Mouse (Mus musculus) mesoderm, embryonic 11.5 days (tissue): ENCODE data around the gene 4930579F01Rik.

Experiments
- DNase-seq: peaks from one replicate; pipeline ENCODE4 v3.0.0-alpha.2; 2012; ENCODE audit warnings: low read depth, low spot score

The 4930579F01Rik gene

DNA sequence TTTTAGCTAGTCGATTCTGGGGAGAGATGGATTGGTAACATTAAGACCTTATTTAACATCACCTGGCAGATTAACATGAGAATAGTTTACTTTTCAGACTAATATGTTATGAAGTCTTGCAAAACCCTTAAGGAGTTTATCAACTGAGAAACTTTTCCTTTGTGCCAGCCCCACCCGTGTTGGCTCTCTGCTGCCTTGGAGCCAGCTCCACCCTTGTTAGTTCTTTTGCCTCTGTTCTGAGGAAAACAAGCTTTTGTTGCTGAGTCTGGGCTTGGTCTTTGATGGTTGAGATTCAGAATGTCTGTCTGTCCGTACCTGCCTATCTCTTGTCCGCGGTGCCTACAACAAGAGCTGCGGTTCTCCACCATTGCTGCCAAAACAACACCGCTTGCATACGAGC lies 22.5 kb upstream of the 4930579F01Rik start:
- DNase-seq: no peak

DNA sequence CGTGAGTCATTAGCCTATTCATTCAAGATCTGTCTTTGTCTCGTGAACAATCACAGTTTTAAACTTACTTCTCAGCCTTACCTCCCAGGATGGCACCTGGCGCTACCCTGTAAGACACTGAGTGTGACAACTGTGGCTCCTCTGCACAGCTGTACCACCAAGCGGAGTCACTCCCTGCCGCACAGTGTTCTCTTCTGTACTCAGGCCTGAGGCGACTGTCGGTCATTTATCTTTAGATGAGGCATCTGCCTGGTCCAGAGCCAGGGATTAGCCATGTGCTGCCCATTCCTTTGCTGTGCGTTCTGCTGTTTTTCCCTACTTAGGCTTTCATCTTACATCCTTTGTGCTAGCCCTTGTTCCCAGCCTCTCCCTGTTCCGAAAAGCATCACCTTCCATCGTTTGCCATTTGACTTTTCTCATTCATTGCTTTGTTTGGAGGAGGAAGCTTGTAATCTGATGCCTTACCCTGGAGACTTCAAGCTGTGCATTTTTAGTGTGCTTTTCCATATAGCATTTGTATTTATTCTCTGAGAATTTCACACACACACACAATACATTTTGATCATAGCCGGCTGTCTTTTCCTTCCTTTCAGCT lies 21.9 kb upstream of the 4930579F01Rik start:
- DNase-seq: peak; percentile 43

DNA sequence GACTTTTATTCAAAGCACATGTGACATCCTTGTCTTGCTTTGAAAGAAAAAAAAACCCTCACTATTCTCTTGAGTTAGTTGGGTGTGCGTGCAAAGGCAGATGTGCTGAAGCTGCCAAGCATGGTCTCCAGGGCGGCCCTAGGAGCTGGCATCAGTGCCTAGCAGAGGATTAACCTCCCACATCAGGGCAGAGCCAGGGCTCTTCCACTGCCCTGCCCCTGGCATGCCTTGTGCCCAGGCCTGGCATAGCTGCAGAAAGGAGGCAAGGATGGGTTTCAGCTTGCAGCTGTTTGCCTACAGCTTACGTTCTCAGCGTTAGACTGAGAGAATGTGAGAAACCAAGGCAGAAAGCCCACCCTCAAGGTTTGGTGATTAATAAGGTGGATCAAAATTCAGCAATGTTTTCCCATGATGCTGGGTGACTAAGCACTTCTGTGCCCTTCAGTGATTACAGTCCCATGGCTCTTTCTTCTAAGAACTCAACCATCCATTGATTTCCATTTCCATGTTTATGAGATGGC lies 18.9 kb upstream of the 4930579F01Rik start:
- no peak for DNase-seq

DNA sequence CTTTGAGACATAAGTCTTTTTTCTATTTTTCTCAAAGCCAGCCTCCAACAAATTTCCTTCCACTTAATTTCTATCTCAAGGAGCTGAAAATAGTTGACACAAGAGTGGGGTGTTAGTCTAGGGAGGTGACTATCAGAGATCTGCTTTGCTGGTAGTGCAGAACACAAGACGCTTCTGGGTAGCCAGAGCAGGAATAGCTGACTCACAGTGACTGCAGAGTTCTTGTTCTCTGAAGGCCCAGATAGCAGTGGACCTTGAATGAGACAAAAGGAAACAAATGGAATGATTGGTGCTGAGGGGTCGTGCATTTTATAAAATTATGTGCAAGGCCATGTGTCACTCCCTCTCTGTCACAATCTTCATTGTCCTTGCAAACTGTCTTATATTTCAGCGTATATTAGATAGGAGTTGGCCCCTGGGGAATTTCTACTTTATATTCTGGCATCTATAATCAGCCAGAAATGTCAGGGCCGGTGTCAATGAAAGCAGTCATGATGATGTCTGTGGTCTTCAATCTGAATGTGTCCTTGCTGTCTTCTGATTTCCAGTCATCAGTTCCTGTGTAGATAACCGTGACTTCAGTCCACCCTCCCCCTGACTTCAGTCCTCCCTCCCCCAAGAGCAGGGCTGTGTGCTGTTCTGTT lies 16.9 kb upstream of the 4930579F01Rik start:
- DNase-seq: no peak

DNA sequence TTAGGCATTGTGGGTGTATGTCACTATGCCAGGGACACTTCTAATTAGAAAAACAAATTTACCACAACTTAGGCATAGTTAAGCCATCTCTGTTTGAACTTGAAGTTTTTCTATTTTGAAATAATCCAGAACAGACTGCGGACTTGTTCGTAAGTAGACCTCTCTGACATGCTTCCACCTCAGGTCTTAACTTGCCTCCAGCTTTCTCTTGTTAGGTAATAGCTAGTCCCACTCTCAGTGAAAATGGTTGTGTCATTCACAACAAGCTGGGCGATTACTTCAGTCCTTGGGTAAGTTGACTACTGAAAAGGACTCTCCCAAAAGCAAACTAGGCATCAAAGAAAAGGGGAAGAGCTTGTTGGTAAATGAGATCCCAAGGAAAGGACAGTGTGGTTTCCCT lies 15.2 kb upstream of the 4930579F01Rik start:
- no peak for DNase-seq

DNA sequence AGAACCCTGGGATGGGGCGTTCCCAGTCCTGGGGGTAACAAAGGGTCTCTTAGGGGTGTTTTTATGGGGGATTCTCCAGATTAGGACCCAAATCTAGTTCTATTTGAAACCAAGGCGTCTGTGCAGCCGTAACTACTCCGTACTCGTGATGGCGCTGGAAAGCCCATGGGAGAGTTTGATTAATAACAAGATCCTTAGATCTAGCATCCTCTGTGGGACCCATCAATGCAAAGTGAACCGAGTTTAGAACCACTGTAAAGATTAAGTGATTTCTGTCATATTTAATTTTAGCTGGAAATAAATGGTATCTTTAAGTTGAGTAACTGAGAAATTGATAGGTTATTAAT lies 5.1 kb upstream of the 4930579F01Rik start:
- no peak for DNase-seq

DNA sequence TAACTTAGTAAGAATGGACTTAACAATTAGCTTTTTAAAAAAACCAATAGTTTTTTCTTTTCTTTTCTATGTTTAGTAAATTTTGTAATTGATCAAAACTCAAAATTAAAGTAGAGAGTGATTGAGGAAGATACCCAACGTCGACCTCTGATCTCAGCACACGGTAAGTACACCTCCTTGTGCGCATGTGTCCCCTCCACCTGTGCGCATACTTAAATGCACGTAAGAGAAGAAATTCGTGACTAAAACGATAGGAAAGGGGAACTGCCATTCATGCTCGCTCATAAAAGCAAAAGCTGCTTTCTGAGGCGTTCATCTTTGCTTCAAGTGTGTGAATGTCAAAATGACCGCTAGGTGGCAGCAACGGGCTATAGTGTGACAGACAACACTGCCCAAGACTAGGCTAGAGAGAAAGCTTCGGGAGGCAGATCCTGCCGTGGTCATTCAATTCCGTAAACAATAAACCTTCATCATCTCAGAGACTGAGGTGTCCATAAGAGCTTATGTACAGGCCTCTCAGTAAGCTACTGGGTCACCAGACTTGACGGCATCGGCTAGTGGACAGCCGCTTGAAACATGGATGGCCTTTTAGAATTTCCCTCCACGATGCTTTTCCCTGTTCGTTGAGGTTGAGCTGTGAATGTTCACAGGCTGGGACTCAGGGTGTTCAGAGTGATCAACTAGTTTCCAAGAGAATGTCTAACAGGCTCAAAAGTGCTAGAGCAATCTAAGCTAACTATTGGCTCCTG lies 4.5 kb upstream of the 4930579F01Rik start:
- DNase-seq: peak; percentile 93

DNA sequence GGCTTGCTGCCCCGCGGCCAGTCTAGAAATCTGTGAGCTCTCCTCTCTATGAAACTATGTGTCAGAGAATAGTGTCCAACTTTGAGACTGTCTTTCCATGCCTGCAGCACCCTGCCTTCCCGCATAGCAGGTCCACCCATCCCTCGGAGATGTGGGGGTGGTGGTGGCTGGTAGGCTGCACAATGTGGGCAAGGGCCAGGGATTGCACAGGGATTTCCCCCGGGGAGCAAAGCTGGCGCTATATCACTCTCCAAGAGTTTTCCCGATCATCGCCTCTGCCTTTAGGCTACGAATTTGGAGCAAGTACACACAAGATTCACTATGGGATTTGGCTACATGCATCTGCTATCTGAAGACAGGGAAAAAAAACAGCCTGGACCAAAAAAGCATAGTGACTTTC lies 3.9 kb upstream of the 4930579F01Rik start:
- no peak for DNase-seq

DNA sequence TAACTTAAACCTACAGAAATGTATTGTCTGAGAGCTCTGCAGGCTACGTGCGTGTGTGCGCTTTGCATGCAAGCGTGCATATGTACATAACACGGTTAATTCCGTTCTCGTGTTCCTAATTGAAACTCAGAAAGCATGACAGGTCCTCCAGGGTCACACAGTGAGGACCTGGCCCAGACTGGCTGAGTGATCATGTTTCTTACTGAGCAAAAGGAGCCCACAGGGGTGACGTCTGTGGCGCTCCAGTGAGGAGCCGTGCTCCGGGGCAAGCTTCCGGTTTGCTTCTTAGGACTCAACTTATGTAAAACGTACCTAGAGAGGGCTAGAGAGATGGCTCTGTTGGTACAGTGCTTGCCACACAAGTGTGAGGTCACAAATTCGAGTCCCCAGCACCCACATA lies 3.5 kb upstream of the 4930579F01Rik start:
- no peak for DNase-seq

DNA sequence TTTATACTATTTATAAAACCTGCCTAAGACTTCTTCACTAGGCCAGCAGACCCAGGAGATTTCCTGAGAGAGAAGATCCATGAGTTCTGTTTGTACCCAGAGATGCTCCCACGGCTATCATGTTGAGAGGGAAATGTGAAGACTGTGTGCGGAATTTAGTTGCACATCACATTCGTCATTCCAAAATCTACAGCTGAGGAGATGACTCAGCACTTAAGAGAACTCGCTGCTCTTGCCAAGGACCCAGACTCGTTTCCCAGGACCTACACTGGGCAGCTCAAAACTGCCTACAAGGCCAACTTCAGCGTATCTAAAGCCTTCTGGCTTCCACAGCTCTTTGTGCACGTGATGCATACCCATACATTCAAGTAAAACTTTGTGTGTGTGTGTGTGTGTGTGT lies 1.4 kb downstream of the 4930579F01Rik start:
- no peak for DNase-seq

DNA sequence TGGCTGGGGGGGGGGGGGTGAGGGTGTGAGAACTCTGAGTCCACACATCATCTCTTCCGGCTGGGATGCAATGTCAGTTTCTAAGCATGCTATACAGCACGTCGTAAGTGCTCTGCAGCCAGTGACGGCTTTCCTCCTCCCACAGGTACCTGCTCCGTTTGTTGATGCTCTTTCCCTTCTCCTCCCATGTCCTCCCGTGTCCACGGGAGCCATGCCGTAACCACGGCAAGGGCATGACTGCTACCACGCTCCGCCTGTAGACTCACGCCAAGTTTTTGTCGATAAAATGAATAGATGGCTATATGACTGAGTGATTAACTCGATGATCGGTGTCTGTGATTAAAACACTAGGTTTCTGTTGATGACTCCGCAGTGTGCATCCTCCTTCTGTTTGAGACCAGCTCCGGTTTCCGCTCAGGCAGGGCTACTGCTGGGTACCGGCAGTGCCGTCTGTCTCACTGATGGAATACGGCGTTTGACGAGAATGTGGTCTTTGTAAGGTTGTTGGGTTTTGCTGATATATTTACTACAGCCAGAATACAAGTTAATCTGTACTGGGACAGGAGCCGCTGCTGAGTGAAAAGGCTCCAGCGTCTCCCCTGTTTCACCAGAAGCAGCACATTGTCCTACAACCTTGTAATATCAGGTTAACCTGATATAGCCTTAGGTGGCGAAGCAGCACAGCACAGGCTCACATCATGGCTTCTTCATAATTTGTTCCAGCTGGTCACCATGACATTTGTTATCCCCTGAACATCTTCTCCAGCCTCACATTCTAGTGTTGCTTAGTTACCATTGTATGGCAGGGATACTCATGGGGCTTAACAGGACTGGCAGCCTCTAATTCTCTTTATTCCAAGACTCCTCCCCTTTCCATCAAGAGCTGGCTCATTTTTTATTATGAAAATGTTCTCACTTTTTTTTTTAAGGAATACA lies 7.4 kb downstream of the 4930579F01Rik start:
- peak; percentile 49 for DNase-seq

DNA sequence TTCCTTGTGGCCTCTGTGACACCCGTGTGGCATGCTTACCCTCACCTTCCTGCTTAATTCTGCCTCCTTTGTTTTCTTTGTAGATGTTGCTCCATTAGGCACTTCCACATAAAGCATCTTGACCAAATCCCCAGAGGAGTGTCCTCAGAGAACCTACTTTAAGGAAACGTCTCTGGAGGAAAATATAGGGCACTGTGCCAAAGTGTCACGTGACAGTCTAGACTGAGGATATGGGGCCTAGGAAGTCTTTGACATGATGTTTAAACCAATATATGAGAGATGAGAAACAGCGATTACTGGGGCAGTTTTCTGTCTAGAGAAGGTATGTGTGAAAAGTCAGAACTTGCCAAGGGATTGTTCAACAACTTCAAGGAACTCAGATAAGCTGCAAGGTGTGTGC lies 8.3 kb downstream of the 4930579F01Rik start:
- no peak for DNase-seq

DNA sequence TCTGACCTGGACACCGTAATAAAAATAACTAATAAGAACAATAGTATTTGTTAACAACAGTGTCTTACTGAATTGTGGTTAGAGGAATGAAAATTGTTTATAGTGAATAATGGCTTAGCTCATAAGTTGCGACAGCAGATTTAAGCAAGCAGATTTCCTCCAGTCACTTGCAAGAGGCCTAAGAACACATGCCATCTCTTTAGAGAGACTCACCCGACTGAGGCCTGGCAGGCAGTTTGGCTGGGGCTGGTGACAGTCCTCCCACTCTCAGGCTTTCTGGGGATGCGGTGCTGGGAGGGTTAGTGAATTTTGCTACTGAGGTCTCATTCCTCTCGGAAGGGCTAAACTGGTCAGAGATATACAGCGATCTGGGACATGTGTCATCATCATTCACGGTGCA lies 10.3 kb downstream of the 4930579F01Rik start:
- no peak for DNase-seq

DNA sequence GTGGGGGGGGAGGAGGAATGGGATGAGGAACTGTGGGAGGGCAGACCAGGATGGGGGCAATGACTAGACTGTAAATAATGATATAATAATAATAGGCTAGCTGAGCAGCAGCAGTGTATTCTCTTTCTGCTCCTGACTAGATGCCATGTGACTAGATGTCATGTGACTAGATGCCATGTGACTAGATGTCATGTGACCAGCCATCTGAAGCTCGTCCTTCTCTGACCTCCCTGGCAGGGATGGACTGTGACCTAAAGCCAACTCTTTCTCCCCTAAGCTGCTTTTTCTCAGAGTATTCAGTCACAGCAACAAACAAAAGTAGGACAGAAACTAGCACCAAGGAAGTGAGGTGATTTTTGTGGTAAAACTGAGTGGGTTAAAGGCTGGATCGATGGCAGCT lies 11.6 kb downstream of the 4930579F01Rik start:
- no peak for DNase-seq

DNA sequence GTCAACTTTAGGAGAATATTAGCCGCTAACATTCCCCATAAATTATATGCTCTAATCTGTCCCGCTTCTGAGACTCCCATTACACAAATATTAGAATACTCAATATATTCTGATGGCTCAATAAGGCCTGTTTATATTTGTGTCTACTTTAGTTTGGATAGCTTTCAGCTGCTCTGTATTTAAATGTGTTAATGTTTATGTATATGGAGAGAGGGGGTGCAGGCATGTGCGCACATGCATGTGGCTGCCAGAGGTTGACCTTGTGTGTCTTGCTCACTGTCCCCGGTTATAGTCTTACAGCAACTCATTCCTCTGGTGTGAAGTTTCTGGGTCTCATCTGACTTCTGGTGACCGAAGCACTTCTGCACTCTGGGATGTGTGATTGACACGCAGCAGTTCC lies 18.1 kb downstream of the 4930579F01Rik start:
- no peak for DNase-seq

DNA sequence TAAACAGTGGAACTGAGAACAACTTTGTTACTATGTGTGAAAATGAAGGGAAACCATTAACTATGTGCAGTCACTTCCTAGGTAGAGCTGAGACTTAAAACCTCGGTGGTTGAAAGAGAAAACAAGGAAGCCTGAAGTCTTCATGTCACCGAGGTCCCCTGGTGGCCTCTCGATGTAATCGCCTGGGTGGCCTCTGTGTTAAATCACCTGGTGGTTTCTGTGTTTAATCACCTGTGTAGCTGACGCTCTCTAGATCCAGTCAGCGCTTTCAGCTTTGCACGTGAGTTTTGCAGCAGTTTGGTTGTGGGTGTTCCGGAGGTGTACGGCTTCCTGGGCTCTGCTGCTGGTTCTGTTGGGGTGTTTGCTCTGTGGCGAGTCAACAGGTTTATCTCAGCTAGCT lies 20.3 kb downstream of the 4930579F01Rik start:
- no peak for DNase-seq

DNA sequence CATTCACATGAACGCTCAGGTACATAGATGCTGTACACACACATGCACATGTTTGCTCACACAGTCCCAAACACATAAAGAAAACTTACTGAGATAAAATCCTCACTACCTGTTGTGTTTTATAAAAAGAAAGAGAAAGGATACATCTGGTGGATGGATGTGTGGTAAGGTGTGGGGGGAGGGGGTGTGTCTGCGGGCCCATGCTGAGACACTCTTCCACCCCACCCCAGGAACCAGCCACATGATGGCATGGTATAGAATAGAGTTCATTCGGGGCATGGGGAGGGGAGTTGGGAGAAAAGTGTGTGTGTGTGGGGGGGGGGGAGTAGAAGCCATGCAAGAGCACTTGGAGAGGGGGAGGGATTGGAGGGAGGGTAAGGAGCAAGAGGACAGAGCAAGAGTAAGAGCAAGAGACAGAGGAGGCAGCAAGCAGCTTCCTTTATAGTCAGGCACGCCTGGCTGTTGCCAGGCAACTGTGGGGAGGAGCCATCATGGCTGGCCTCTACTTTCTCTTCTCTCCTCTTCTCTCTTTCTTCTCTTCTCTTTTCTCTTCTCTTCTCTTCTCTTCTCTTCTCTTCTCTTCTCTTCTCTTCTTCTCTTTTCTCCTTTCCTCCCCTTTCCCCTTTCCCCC lies 31.0 kb downstream of the 4930579F01Rik start:
- no peak for DNase-seq

DNA sequence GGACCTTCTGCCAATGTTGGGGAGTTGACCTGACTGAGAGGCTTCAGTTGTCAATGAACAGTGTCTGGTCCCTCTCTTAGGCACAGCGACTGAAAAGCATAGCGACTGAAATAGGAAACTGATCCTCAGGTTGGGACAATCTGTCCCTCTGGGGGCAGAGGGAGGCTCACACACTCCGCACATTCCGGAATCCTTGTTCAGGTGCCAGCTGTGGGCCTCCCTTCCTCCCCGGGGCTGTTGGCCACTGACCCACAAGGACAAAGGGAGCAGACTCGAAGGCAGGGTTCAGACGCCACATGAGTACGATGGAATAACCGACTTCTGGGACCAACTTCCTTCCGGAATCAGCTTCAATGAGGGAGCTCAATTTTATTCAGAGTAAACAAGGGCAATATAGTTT lies 32.0 kb downstream of the 4930579F01Rik start:
- no peak for DNase-seq

DNA sequence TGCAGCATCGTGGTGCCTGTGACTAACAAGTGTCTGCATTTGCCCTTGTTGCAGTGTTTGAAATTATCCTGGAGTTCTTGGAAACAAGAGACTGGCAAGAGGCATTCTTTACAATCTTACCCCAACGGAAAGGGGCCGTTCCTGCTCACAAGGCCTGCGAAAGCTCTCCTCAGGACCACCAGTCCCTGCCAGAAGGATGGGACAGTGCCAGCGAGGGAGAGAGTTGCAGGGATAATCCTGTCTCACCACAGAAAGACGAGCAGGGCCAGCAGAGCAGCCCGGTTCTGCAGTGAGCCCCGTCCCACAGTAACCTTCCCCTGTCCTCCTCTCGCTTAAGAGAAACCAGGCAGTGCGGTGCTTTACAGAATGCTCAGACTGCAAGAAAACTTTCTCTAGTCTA lies 37.0 kb downstream of the 4930579F01Rik start:
- DNase-seq: no peak

DNA sequence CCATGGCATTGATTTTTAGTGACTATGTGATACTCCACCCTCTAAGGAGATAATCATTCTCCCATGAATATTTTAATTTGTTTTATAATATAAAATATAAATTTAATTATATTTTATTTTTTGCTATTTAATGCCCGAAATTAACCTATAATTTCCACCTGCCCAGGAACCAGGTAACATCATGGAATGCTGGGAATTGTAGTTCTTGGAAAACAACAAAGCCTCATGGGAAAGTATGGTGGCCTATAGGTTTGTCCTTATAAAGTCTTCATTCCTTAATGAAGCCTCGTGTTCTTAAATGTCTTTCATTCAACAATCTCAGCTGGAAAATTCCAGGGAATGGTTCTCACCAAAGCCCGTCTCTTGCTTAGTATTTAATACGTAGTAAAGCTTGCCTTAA lies 38.6 kb downstream of the 4930579F01Rik start:
- DNase-seq: no peak

DNA sequence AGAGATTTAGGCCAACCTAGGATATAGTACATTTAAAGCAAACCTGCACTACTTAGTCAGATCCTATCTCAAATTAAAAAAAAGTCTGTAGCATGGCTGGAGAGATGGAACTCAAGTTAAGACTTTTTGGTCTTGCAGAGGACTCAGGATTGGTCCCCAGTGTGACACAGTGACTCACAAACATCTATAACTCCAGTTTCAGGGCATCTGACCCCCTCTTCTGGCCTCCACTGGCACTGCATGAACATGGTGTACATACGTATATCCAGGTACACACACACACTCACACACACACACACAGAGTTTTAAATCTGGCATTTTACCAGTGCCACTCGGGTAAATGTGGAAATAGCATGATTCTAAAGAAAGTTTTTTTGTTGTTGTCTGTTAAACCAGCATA lies 44.8 kb downstream of the 4930579F01Rik start:
- no peak for DNase-seq
